Mouse (Mus musculus) kidney, postnatal 4 days (tissue): ENCODE data around the gene Pdlim5.
"Not testable (repeated sequence)": the region's sequence is repeated elsewhere in the genome, so short reads cannot be mapped to it uniquely, and the experiment has no call there.

Source experiments
- DNase-seq, 2 experiments: peaks; one replicate each; pipeline ENCODE4 v3.0.0; 2021; ENCODE audit warnings: mixed read lengths in 2 of 2

Pdlim5 gene

GRCm38 (mm10) chr3:142252086-142252485 is 143.4 kb downstream of the Pdlim5 start:
- DNase-seq = no peak

DNA sequence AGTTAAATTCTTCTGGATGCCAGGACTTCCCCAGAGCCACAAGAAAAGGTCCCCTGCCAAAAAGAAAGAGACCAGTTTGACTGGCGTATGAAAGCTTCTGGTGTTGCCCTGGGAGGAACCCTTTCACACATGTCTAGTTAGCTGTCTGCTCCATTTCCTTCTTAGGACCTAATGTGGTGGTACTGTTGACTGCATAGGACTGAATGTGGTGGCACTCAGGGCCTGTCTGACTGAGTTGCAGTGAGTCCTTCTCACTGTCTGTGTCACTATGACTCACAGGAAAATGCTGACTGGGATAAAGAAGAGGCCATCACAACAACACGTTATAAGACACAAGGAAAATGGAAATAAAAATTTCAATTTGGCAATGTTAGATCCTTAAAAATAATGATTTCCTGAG is 146.0 kb downstream of the Pdlim5 start:
- DNase-seq = no peak

- DNase-seq = peak in 1 of 2 experiments; percentile 20
These were observed 152.2 kb downstream of the Pdlim5 start for GRCm38 (mm10) chr3:142243263-142243662.

DNA sequence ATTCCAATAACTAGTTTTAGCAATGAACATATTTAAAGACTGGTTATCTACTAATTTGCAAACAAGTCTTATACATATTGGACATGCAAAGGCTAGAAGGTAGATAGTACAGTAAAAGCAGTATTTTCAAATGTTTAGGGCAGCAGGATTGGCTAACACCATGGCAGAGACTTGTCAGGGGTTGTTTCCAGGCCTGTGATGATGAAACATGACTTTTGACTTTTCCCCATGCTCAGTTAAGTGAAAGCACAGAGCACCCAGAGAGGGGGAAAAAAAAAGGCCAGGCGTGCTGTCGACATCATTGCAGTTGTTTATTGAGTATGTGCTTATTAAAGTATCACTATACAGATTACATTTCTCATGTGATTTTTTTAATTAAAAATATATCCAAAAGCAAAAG is 156.2 kb downstream of the Pdlim5 start:
- no peak for DNase-seq

- no peak for DNase-seq
These were observed 157.0 kb downstream of the Pdlim5 start for GRCm38 (mm10) chr3:142238260-142239046.

DNA sequence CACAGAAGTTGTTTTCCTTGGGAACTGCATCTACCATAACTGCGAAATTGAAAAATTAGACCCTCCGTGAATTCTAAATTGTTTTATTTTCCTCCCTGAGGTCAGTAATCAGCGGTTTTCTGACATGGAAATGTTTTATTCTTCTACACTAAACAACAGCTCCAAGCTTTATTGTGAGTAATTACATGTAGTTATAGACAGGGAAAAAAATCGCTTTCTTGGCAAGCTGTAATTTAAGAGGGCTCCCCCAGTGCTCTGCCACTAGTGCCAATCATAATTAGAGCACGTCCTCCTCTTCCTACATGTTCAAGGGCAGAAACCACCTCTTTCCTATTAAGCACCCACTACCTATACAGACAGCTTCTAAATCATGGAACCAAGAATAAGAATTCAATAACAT is 157.9 kb downstream of the Pdlim5 start:
- no peak for DNase-seq

DNA sequence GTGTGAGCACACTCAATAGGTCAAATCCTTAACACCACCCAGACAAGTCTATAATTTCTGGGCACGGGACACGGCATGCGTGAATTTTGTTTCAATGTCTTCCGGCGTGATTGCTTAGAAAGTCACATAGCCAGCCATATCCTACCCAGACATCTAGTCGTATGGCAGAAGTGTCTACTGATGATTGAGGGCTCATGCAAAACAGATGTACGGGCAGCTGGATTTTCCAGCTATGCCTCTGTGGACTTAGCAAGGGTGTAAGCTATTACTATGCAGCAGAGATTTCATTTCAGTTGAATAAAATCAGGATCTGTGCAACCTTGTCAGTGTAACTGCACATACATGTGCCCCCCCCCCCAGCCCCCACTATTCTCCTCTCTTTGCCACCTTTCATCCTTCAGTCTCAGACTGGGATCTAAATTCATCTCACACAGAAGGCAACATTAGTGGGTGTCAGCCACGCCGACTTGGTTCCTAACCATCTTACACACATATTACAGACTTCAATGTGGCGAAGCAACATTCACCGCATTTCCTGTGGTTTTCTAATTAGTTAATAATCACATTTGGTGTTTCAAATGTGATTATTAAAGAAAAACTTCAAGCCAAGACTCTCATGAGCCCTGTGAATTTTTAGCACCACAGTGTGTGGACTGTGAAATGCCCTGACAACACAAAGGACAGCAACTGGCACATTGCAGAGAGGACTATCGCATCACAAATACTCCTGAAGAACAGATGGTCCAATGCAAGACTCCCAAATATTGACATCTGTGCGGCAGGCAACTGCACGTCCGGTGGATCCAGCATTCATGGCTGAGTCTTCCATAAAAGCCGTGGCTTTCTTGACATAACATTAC is 161.7 kb downstream of the Pdlim5 start:
- no peak for DNase-seq

DNA sequence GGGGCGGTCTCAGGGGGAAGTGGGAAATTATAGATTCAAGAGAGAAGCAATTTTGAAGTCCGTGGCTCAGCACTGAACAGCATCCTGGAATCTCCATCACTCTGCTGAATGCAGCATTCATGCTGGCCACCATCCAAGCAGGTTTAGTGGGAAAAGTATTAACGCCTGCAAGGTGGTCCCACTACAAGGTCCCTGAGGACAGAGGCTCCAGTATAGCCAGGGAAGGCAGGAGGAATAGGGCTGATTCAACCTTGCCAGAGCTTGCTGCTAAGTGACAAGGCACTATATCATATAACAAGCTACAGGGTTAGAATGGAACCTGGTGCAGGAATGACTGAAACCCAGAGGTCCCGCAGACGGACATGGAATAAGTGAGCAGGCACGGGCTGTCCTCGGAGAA is 166.8 kb downstream of the Pdlim5 start:
- DNase-seq = no peak

DNA sequence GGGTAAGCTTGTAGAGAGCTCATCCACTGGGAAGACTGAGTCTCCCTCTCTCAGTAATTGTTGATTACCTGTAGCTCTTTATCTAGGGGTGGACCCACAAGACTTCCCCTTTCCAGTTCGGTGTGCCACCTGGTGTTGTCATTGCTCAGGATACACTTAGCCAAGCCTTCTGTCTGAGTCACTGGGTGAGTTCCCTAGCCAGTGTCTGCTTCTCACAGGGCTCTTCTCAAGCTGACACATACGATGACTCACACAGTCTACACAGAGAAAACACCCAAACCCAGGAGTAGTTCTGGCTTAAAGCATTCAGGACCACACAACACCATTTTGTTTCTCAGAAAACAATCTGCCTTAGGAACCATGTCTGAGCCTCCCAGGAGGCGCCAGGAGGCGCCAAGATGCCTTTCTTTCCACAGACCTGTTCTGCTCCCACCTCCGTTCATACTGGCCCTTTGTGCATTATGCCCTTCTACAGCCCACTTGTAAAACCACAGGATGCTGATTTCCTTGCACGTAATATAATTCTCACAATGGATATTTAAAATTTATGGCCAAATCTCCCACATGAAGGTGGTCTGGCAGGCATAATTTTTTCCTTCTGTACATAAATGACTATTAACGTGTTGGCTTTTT is 172.9 kb downstream of the Pdlim5 start:
- DNase-seq = no peak

- no peak for DNase-seq
These were observed 175.6 kb downstream of the Pdlim5 start for GRCm38 (mm10) chr3:142219910-142220309.

DNA sequence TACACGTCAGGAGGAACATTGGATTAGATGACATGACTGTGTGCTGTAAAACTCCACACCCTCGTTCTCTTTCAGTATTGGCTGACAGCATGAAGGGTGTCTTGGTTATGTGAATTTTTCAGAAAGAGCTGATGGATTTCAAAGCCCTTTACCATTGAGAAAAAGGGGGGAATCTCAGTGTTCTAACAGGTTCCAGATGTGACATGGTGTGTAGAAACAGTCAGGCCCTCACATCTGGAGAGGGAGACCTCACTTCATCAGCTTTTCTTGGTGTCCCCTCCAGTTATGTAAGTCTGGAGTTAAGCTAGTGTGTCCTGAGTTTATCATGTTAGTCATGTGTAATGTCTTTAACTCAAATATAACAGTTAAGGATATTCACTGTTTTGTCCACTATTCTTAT is 182.7 kb downstream of the Pdlim5 start:
- no peak for DNase-seq

DNA sequence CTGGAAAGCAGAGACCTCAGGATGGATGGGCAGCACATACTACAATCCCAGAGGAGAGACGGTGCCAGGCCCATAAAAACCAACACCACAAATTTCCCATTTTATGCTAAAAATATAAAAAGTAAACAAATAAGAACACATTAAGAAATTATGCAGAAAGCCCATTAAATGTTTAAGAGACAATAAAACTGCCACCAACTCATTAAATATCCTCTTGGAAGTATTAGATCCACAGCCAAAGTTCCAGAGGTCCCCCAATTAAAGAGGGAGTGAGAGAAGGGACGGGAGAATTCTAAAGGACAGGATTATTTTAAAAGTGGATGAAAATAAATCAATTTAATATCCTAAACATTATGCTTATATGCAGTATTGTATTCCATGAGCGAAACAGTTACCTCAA is 183.3 kb downstream of the Pdlim5 start:
- peak; percentile 32 to 51 for DNase-seq

DNA sequence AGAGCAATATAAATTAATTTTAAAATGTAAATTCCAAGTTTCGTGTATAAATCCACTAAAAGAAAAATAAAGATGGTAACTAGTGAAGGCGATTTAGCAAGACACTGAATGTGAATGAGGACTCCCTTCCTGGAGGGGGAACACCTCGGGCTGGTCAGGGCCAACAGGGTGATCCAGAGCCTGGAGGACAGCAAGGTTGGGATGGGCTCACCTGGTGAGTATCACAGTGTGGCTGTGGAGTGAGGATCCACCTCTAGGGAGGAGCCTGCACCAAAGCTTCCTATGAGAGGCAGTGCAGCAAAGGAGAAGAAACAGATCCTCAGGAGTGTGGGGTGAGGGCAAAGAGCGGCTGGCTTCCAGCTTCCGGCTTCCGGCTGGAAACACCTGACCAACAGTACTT is 185.5 kb downstream of the Pdlim5 start:
- peak in 1 of 2 experiments; percentile 3 for DNase-seq

GRCm38 (mm10) chr3:142209057-142209456 is 186.4 kb downstream of the Pdlim5 start:
- DNase-seq = no peak

GRCm38 (mm10) chr3:142207488-142207887 is 188.0 kb downstream of the Pdlim5 start:
- no peak for DNase-seq

DNA sequence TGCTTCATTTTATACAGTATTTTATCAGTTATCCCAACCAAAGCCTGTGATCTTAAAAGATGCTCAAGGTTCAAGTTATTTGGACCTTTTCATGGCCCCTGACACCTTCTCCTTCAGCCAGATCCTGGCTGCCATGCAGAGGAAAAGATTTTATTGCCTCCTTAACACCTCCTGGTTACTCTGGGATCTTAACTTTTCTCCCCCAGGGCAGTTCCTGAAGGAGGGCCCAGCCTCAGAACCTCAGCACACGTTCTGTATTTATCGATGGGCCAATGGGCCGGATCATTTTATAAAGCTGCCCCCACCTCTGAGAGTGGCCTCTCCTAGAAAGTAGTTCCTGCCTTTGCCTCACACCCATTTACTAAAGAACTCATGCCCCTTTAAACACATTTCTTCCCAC is 189.2 kb downstream of the Pdlim5 start:
- DNase-seq = no peak

- DNase-seq = peak; percentile 16 to 18
These were observed 199.4 kb downstream of the Pdlim5 start for GRCm38 (mm10) chr3:142196142-142196541.

DNA sequence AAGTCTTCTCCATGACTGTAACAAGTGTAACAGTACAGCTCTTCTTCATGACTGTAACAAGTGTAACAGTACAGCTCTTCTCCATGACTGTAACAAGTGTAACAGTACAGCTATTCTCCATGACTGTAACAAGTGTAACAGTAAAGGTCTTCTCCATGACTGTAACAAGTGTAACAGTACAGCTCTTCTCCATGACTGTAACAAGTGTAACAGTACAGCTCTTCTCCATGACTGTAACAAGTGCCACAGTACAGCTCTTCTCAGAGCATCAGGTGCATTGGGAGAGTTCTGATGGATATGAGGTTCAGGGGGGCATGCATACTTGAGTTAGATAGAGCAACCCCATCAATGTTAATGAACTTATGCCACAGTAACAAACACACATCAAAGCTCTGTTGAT is 203.9 kb downstream of the Pdlim5 start:
- DNase-seq = not testable (repeated sequence)
